Mouse (Mus musculus) CD4-positive, CD25-positive, alpha-beta regulatory T cell, adult 2 months (primary cell): ENCODE measurements at regions not wholly inside any gene's neighbourhood (a gene's known extent, or its start where the extent isn't known, plus 50 kb on each side); places are given as distances from the start of the nearest gene placed in this dataset.

ENCODE experiments used
- DNase-seq: peaks from one replicate; pipeline ENCODE4 v3.0.0-alpha.2; 2012; ENCODE audit warnings: low read depth, low spot score

GRCm38 (mm10) chr12:25905614-25906013 is 509.4 kb downstream of the Rnf144a start:
- DNase-seq: no peak

- DNase-seq: no peak
Measured at GRCm38 (mm10) chr12:25896543-25896942, 518.5 kb downstream of the Rnf144a start.

GRCm38 (mm10) chr12:25895691-25896090 is 519.4 kb downstream of the Rnf144a start:
- no peak for DNase-seq

GRCm38 (mm10) chr12:25891391-25892167 is 523.5 kb downstream of the Rnf144a start:
- peak; percentile 39 for DNase-seq

GRCm38 (mm10) chr12:25890722-25891121 is 524.3 kb downstream of the Rnf144a start:
- DNase-seq: peak; percentile 46

- no peak for DNase-seq
Measured at GRCm38 (mm10) chr12:25883771-25884171, 531.3 kb downstream of the Rnf144a start.

- DNase-seq: no peak
Measured at GRCm38 (mm10) chr12:25871816-25872215, 543.2 kb downstream of the Rnf144a start.

- DNase-seq: no peak
Measured at GRCm38 (mm10) chr12:25871001-25871461, 544.0 kb downstream of the Rnf144a start.

GRCm38 (mm10) chr12:25869846-25870245 is 545.2 kb downstream of the Rnf144a start:
- no peak for DNase-seq

GRCm38 (mm10) chr12:25865063-25865462 is 550.0 kb downstream of the Rnf144a start:
- DNase-seq: no peak

GRCm38 (mm10) chr12:25864113-25864852 is 550.8 kb downstream of the Rnf144a start:
- peak; percentile 84 for DNase-seq

- DNase-seq: no peak
Measured at GRCm38 (mm10) chr12:25861100-25861499, 554.0 kb downstream of the Rnf144a start.

- no peak for DNase-seq
Measured at GRCm38 (mm10) chr12:25858397-25858796, 556.7 kb downstream of the Rnf144a start.

- no peak for DNase-seq
Measured at GRCm38 (mm10) chr12:25830057-25830456, 585.0 kb downstream of the Rnf144a start.

GRCm38 (mm10) chr12:25827961-25828360 is 587.1 kb downstream of the Rnf144a start:
- DNase-seq: no peak

GRCm38 (mm10) chr12:25826928-25827327 is 588.1 kb downstream of the Rnf144a start:
- peak; percentile 4 for DNase-seq

- DNase-seq: no peak
Measured at GRCm38 (mm10) chr12:25826451-25826850, 588.6 kb downstream of the Rnf144a start.

- DNase-seq: no peak
Measured at GRCm38 (mm10) chr12:25816248-25816647, 598.8 kb downstream of the Rnf144a start.

- no peak for DNase-seq
Measured at GRCm38 (mm10) chr12:25795092-25795491, 620.0 kb downstream of the Rnf144a start.

- no peak for DNase-seq
Measured at GRCm38 (mm10) chr12:25794571-25794970, 620.5 kb downstream of the Rnf144a start.

- no peak for DNase-seq
Measured at GRCm38 (mm10) chr12:25792571-25793075, 622.4 kb downstream of the Rnf144a start.

- DNase-seq: no peak
Measured at GRCm38 (mm10) chr12:25790956-25791355, 624.1 kb downstream of the Rnf144a start.
